In the genomic region with DNA sequence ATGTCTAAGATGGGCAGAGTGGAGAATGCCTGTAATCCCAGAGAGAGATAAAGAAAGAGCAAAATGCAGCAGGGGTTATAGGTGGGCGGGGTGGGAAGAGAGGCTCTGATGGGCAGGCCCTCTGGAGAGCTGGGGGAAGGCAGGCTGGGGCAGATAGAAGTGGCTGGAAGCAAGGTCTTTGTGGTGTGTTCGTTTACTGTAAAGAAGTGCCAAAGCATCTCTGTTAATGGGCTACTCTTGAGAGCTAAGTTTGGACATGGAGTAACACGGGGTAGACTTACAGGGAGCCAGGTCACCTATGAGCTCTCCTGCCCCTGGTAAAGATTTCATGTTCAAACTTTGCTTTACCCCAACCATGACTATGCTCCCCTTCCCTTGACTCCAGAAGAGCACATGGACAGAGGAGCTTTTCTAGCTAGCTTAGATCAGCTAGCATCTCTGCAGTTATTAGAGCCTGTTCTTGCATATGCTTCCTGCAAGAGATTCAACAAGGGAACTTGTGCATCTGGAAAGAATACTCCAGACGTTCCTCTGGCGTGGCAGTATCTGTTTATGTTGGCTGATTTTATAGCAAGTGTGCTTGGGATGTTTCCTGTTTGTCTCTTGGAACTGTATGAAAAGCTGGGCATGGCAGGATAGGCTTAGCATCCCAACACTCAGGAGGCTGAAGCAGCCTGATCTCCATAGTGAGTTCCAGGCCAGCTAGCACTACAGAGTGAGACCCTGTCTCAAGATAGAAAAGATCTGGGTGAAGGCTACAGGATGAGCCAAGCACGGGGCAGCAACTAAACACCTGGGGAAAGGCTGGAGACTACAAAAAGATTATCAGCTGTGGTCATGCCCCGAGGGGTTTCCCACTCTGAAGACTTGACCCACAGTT, we compare ENCODE assay signal across 11 mouse cellular contexts.
DNase-seq lines count a peak whose midpoint lies in the region; ATAC-seq and TF ChIP-seq lines count a peak whose summit lies in the region.
"Had no signal": no experiment of that assay in that cellular context is flagged by ENCODE, and none has a peak within 500 bp of the region (broad histone marks: within the 10 kb centered on the region; RNA-seq: fewer than 3 reads in every experiment).

No protein-coding gene starts in this region.

- no peaks in the 10 kb centered on the region for H3K9me3 ChIP-seq in hindbrain, embryonic 13.5 days
- H3K9me3 ChIP-seq in hindbrain, embryonic 12.5 days (replicated peaks): no peaks in the 10 kb centered on the region
- H3K9me3 ChIP-seq in lung, postnatal 0 days (ENCODE audit: low read length): no peaks in the 10 kb centered on the region
- H3K9me3 ChIP-seq in heart, embryonic 12.5 days (replicated peaks): no peaks in the 10 kb centered on the region
- no peaks in the 10 kb centered on the region for H3K9me3 ChIP-seq in stomach, embryonic 15.5 days
- no peaks in the 10 kb centered on the region for H3K9me3 ChIP-seq in midbrain, embryonic 13.5 days
- H3K9me3 ChIP-seq: megakaryocyte, embryonic 14.5 days had no signal

- TF ChIP-seq EP300 in lung, postnatal 0 days (IDR thresholded peaks at IDR 0.05): no peak; the same call in 1 of the 2 replicates

- H3K27ac ChIP-seq in hindbrain, embryonic 13.5 days: peak overlapping the region; percentile 12; the same call in 1 of the 2 replicates
- no peak overlapping the region for H3K27ac ChIP-seq in hindbrain, embryonic 12.5 days
- peak overlapping the region; percentile 95 for H3K27ac ChIP-seq in lung, postnatal 0 days (ENCODE audit: low read length)
- peak overlapping the region; percentile 79 for H3K27ac ChIP-seq in heart, embryonic 12.5 days (ENCODE audit: poor library complexity, severe bottlenecking)
- H3K27ac ChIP-seq in stomach, embryonic 15.5 days: peak overlapping the region; percentile 98; the same call in 1 of the 2 replicates
- no peak overlapping the region for H3K27ac ChIP-seq in midbrain, embryonic 13.5 days

- ATAC-seq in hindbrain, embryonic 13.5 days (ENCODE audit: low FRiP score): no peak
- ATAC-seq in hindbrain, embryonic 12.5 days (ENCODE audit: low FRiP score): no peak
- ATAC-seq in lung, postnatal 0 days: no peak
- ATAC-seq in heart, embryonic 12.5 days (ENCODE audit: insufficient number of reproducible peaks, low FRiP score): no peak
- ATAC-seq in stomach, embryonic 15.5 days (ENCODE audit: insufficient read depth, low FRiP score, low read depth): no peak
- ATAC-seq in midbrain, embryonic 13.5 days: no peak
- ATAC-seq: inflammation-experienced regulatory T-cells, adult 6 months had no signal

- 72% methylated on average over 7 of the region's 7 CpGs for WGBS in hindbrain, embryonic 13.5 days
- WGBS in hindbrain, embryonic 12.5 days: 75% methylated on average over 7 of the region's 7 CpGs
- WGBS in lung, postnatal 0 days: 55% methylated on average over 7 of the region's 7 CpGs
- WGBS in heart, embryonic 12.5 days: 48% methylated on average over 7 of the region's 7 CpGs
- 63% methylated on average over 7 of the region's 7 CpGs for WGBS in stomach, embryonic 15.5 days
- WGBS in midbrain, embryonic 13.5 days: 77% methylated on average over 7 of the region's 7 CpGs

- H3K4me3 ChIP-seq in hindbrain, embryonic 13.5 days: no peak overlapping the region
- no peak overlapping the region for H3K4me3 ChIP-seq in hindbrain, embryonic 12.5 days
- H3K4me3 ChIP-seq in lung, postnatal 0 days (ENCODE audit: low read depth, low read length): no peak overlapping the region
- H3K4me3 ChIP-seq in heart, embryonic 12.5 days: no peak overlapping the region
- no peak overlapping the region for H3K4me3 ChIP-seq in stomach, embryonic 15.5 days (replicated peaks)
- H3K4me3 ChIP-seq in midbrain, embryonic 13.5 days (replicated peaks): no peak overlapping the region
- H3K4me3 ChIP-seq: megakaryocyte, embryonic 14.5 days had no signal

- no peak for TF ChIP-seq CTCF in lung, postnatal 0 days (IDR thresholded peaks at IDR 0.05)

- peak; percentile 23 for DNase-seq in lung, postnatal 0 days (ENCODE audit: low spot score)
- no peak for DNase-seq in lung, postnatal 14 days
- no peak for DNase-seq in right cerebral cortex, adult 2 months (ENCODE audit: low spot score in 2 of 2)
- DNase-seq: cerebellum, postnatal 10 days had no signal

- no peak overlapping the region for H3K9ac ChIP-seq in hindbrain, embryonic 13.5 days
- H3K9ac ChIP-seq in hindbrain, embryonic 12.5 days: no peak overlapping the region
- H3K9ac ChIP-seq in lung, postnatal 0 days (replicated peaks; ENCODE audit: low read depth): no peak overlapping the region
- H3K9ac ChIP-seq in heart, embryonic 12.5 days: no peak overlapping the region
- H3K9ac ChIP-seq in stomach, embryonic 15.5 days: no peak overlapping the region
- H3K9ac ChIP-seq in midbrain, embryonic 13.5 days (replicated peaks): no peak overlapping the region

- no peak overlapping the region for H3K4me2 ChIP-seq in hindbrain, embryonic 13.5 days
- no peak overlapping the region for H3K4me2 ChIP-seq in hindbrain, embryonic 12.5 days (replicated peaks)
- H3K4me2 ChIP-seq in lung, postnatal 0 days (replicated peaks; ENCODE audit: low read depth, low read length): no peak overlapping the region
- H3K4me2 ChIP-seq in heart, embryonic 12.5 days: no peak overlapping the region
- H3K4me2 ChIP-seq in stomach, embryonic 15.5 days: no peak overlapping the region
- no peak overlapping the region for H3K4me2 ChIP-seq in midbrain, embryonic 13.5 days (replicated peaks)

- H3K27me3 ChIP-seq in hindbrain, embryonic 13.5 days: no peaks in the 10 kb centered on the region
- H3K27me3 ChIP-seq in hindbrain, embryonic 12.5 days: no peaks in the 10 kb centered on the region
- no peaks in the 10 kb centered on the region for H3K27me3 ChIP-seq in lung, postnatal 0 days (replicated peaks; ENCODE audit: insufficient read depth, low read length)
- no peaks in the 10 kb centered on the region for H3K27me3 ChIP-seq in heart, embryonic 12.5 days (replicated peaks)
- no peaks in the 10 kb centered on the region for H3K27me3 ChIP-seq in stomach, embryonic 15.5 days (replicated peaks)
- H3K27me3 ChIP-seq in midbrain, embryonic 13.5 days: no peaks in the 10 kb centered on the region

- no peaks in the 10 kb centered on the region for H3K36me3 ChIP-seq in hindbrain, embryonic 13.5 days
- H3K36me3 ChIP-seq in hindbrain, embryonic 12.5 days: no peaks in the 10 kb centered on the region
- no peaks in the 10 kb centered on the region for H3K36me3 ChIP-seq in lung, postnatal 0 days (ENCODE audit: insufficient read depth, low read length)
- H3K36me3 ChIP-seq in heart, embryonic 12.5 days: no peaks in the 10 kb centered on the region
- H3K36me3 ChIP-seq in stomach, embryonic 15.5 days: no peaks in the 10 kb centered on the region
- H3K36me3 ChIP-seq in midbrain, embryonic 13.5 days: no peaks in the 10 kb centered on the region

- H3K4me1 ChIP-seq in hindbrain, embryonic 13.5 days (replicated peaks): peaks cover 64% of the 10 kb centered on the region
- H3K4me1 ChIP-seq in hindbrain, embryonic 12.5 days: peaks cover 49% of the 10 kb centered on the region
- peaks cover 41% of the 10 kb centered on the region for H3K4me1 ChIP-seq in lung, postnatal 0 days (ENCODE audit: insufficient read depth, low read depth, low read length)
- peaks cover 67% of the 10 kb centered on the region for H3K4me1 ChIP-seq in heart, embryonic 12.5 days (replicated peaks)
- H3K4me1 ChIP-seq in stomach, embryonic 15.5 days: peaks cover 44% of the 10 kb centered on the region
- H3K4me1 ChIP-seq in midbrain, embryonic 13.5 days (replicated peaks): peaks cover 54% of the 10 kb centered on the region

Comparison
In these comparisons a context has a peak if more than half of its experiments do, and no peak if none do; other contexts are left out.
1. H3K27ac ChIP-seq: peak in hindbrain, embryonic 13.5 days (single experiment), lung, postnatal 0 days (single experiment), heart, embryonic 12.5 days (single experiment) and stomach, embryonic 15.5 days (single experiment); none in hindbrain, embryonic 12.5 days (single experiment) and midbrain, embryonic 13.5 days (single experiment).